Mouse (Mus musculus) heart, embryonic 15.5 days (tissue): ENCODE data around the gene Olfr701. TPM values are rescaled to one million over a fixed set of nuclear protein-coding genes. Genes with fewer than 3 reads are reported as not detected.

Source experiments
- ATAC-seq: fragments of 200-750 bp; cut with Nextera tagmentation; replicated peaks from 2 replicates; pipeline ENCODE4 v1.8.0; 2017; ENCODE audit warnings: low read depth, moderate TSS enrichment; ENCODE audit not compliant: insufficient number of reproducible peaks, insufficient read depth, low FRiP score
- H3K27ac ChIP-seq: fragments of 300-500 bp; sonication (generic); 2 replicates; pipeline ENCODE4 v1.5.1; 2015; ENCODE audit warnings: mild to moderate bottlenecking, inconsistent platforms
- H3K27me3 ChIP-seq: fragments of 300-500 bp; sonication (generic); 2 replicates; pipeline ENCODE4 v1.6.1; 2015; ENCODE audit warnings: inconsistent platforms
- H3K36me3 ChIP-seq: fragments of 300-500 bp; sonication (generic); 2 replicates; pipeline ENCODE4 v1.6.1; 2015; ENCODE audit warnings: mild to moderate bottlenecking, inconsistent platforms
- H3K4me1 ChIP-seq: fragments of 300-500 bp; sonication (generic); replicated peaks from 2 replicates; pipeline ENCODE4 v1.6.1; 2015; ENCODE audit warnings: inconsistent platforms
- H3K4me2 ChIP-seq: fragments of 300-500 bp; sonication (generic); 2 replicates; pipeline ENCODE4 v1.6.1; 2015; ENCODE audit warnings: inconsistent platforms, mild to moderate bottlenecking, moderate library complexity
- H3K4me3 ChIP-seq: fragments of 300-500 bp; sonication (generic); 2 replicates; pipeline ENCODE4 v1.5.1; 2015; ENCODE audit warnings: mild to moderate bottlenecking, inconsistent platforms
- H3K9ac ChIP-seq: fragments of 300-500 bp; sonication (generic); 2 replicates; pipeline ENCODE4 v1.6.1; 2015; ENCODE audit warnings: mild to moderate bottlenecking, inconsistent platforms
- H3K9me3 ChIP-seq: fragments of 300-500 bp; sonication (generic); replicated peaks from 2 replicates; pipeline ENCODE4 v1.6.1; 2016; ENCODE audit warnings: inconsistent platforms
- WGBS: fragments of 180-500 bp; shearing (Covaris S2); methylation state at CpG from one replicate; pipeline ENCODE4 v1.1.7; 2015; ENCODE audit warnings: mixed read lengths; 5-methylcytosine and 5-hydroxymethylcytosine counted together
- polyA plus RNA-seq: library from polyadenylated mRNA; unstranded; fragments of >200 nt; fragmentation: Nextera tagmentation; extraction: Ambion mirVana; gene quantifications from 2 replicates; pipeline ENCODE4 v1.2.1, GENCODE M21; 2015

Olfr701 gene
- polyA plus RNA-seq: not detected in 2 replicates

GRCm38 (mm10) chr7:106813829-106814228 lies at the start of gene Olfr701:
Gene Olfr701, plus strand, starts transcription at chr7:106814129.
- Histone ChIP-seq H3K9me3 (no peaks in the 10 kb centered on the region), H3K36me3 (no peaks in the 10 kb centered on the region), H3K4me3 (no peak within 1 kb of the TSS), H3K27me3 (no peaks in the 10 kb centered on the region), H3K4me1 (no peaks in the 10 kb centered on the region), H3K9ac (no peak within 1 kb of the TSS), H3K27ac (no peak within 1 kb of the TSS), H3K4me2 (no peak within 1 kb of the TSS)
- WGBS: 58% methylated on average over 2 of the region's 2 CpGs
- no peak for ATAC-seq

- ATAC-seq: no peak
- H3K4me1 ChIP-seq: no peaks in the 10 kb centered on the region
- H3K4me3 ChIP-seq: no peak overlapping the region
- H3K9ac ChIP-seq: no peak overlapping the region
- H3K9me3 ChIP-seq: no peaks in the 10 kb centered on the region
- no peaks in the 10 kb centered on the region for H3K36me3 ChIP-seq
- no peaks in the 10 kb centered on the region for H3K27me3 ChIP-seq
- no peak overlapping the region for H3K4me2 ChIP-seq
- no peak overlapping the region for H3K27ac ChIP-seq
Measured at GRCm38 (mm10) chr7:106788330-106788729, 25.6 kb upstream of the Olfr701 start.

GRCm38 (mm10) chr7:106793098-106793497 lies 20.8 kb upstream of the Olfr701 start, which contains the start of gene Olfr699:
Gene Olfr699, minus strand, starts transcription at chr7:106793198.
- no peaks in the 10 kb centered on the region for H3K9me3 ChIP-seq
- ATAC-seq: no peak
- no peak within 1 kb of the TSS for H3K9ac ChIP-seq
- WGBS: 52% methylated on average over 1 of the region's 1 CpGs
- no peak within 1 kb of the TSS for H3K4me2 ChIP-seq
- H3K27ac ChIP-seq: no peak within 1 kb of the TSS
- no peaks in the 10 kb centered on the region for H3K27me3 ChIP-seq
- H3K4me3 ChIP-seq: no peak within 1 kb of the TSS
- H3K4me1 ChIP-seq: no peaks in the 10 kb centered on the region
- H3K36me3 ChIP-seq: no peaks in the 10 kb centered on the region

- WGBS: 80% methylated on average over 1 of the region's 1 CpGs
- Histone ChIP-seq H3K9ac (no peak within 1 kb of the TSS), H3K4me1 (no peaks in the 10 kb centered on the region), H3K27me3 (no peaks in the 10 kb centered on the region), H3K4me3 (no peak within 1 kb of the TSS), H3K36me3 (no peaks in the 10 kb centered on the region), H3K4me2 (no peak within 1 kb of the TSS), H3K9me3 (no peaks in the 10 kb centered on the region), H3K27ac (no peak within 1 kb of the TSS)
- no peak for ATAC-seq
Measured at GRCm38 (mm10) chr7:106808734-106809133, 5.2 kb upstream of the Olfr701 start, which contains the start of gene Olfr700. Gene Olfr700, minus strand, starts transcription at chr7:106808834.

- Histone ChIP-seq H3K9ac (no peak overlapping the region), H3K27me3 (no peaks in the 10 kb centered on the region), H3K4me3 (no peak overlapping the region), H3K27ac (no peak overlapping the region), H3K4me1 (no peaks in the 10 kb centered on the region), H3K36me3 (no peaks in the 10 kb centered on the region), H3K9me3 (no peaks in the 10 kb centered on the region), H3K4me2 (no peak overlapping the region)
- WGBS: 26% methylated on average over 2 of the region's 2 CpGs
- ATAC-seq: no peak
Measured at GRCm38 (mm10) chr7:106815775-106816174, 1.8 kb downstream of the Olfr701 start.

GRCm38 (mm10) chr7:106818414-106818813 lies 4.5 kb downstream of the Olfr701 start:
- no peaks in the 10 kb centered on the region for H3K36me3 ChIP-seq
- H3K27me3 ChIP-seq: no peaks in the 10 kb centered on the region
- H3K4me1 ChIP-seq: no peaks in the 10 kb centered on the region
- H3K4me3 ChIP-seq: no peak overlapping the region
- H3K27ac ChIP-seq: no peak overlapping the region
- no peaks in the 10 kb centered on the region for H3K9me3 ChIP-seq
- H3K9ac ChIP-seq: no peak overlapping the region
- H3K4me2 ChIP-seq: no peak overlapping the region
- ATAC-seq: no peak

GRCm38 (mm10) chr7:106833793-106834192 lies 19.9 kb downstream of the Olfr701 start, which contains the start of gene Olfr702:
Gene Olfr702, minus strand, starts transcription at chr7:106833893.
- H3K27me3 ChIP-seq: no peaks in the 10 kb centered on the region
- no peak within 1 kb of the TSS for H3K4me2 ChIP-seq
- ATAC-seq: no peak
- no peaks in the 10 kb centered on the region for H3K36me3 ChIP-seq
- no peaks in the 10 kb centered on the region for H3K9me3 ChIP-seq
- H3K27ac ChIP-seq: no peak within 1 kb of the TSS
- no peak within 1 kb of the TSS for H3K4me3 ChIP-seq
- H3K9ac ChIP-seq: no peak within 1 kb of the TSS
- no peaks in the 10 kb centered on the region for H3K4me1 ChIP-seq

- Histone ChIP-seq H3K9me3 (0 out of 2 replicates have a peak, but pooled peaks cover 3% of the 10 kb centered on the region), H3K36me3 (no peaks in the 10 kb centered on the region), H3K27me3 (no peaks in the 10 kb centered on the region), H3K4me3 (no peak within 1 kb of the TSS), H3K4me1 (no peaks in the 10 kb centered on the region), H3K4me2 (no peak within 1 kb of the TSS), H3K9ac (no peak within 1 kb of the TSS), H3K27ac (no peak within 1 kb of the TSS)
- WGBS: 44% methylated on average over 2 of the region's 2 CpGs
- ATAC-seq: no peak
Measured at GRCm38 (mm10) chr7:106843060-106843459, 29.1 kb downstream of the Olfr701 start, which contains the start of gene Olfr703. Gene Olfr703, plus strand, starts transcription at chr7:106843360.

- Histone ChIP-seq H3K4me1 (no peaks in the 10 kb centered on the region), H3K27ac (no peak within 1 kb of the TSS), H3K4me2 (no peak within 1 kb of the TSS), H3K9ac (no peak within 1 kb of the TSS), H3K4me3 (no peak within 1 kb of the TSS), H3K9me3 (no peaks in the 10 kb centered on the region), H3K36me3 (no peaks in the 10 kb centered on the region), H3K27me3 (no peaks in the 10 kb centered on the region)
- ATAC-seq: no peak
Measured at GRCm38 (mm10) chr7:106862885-106863284, 49.0 kb downstream of the Olfr701 start, which contains the start of gene Olfr704. Gene Olfr704, plus strand, starts transcription at chr7:106863185.

Other genes with a start within 250 kb of the Olfr701 start
- not detected in 2 replicates for gene Olfr693, start 133.5 kb upstream of the Olfr701 start, polyA plus RNA-seq
- gene Olfr694, start 122.3 kb upstream of the Olfr701 start, polyA plus RNA-seq: not detected in 2 replicates
- not detected in 2 replicates for gene Olfr695, start 97.7 kb upstream of the Olfr701 start, polyA plus RNA-seq
- gene Olfr697, start 71.7 kb upstream of the Olfr701 start, polyA plus RNA-seq: not detected in 2 replicates
- not detected in 2 replicates for gene Olfr698, start 58.7 kb upstream of the Olfr701 start, polyA plus RNA-seq
- gene Olfr699, start 20.9 kb upstream of the Olfr701 start, polyA plus RNA-seq: not detected in 2 replicates
- gene Olfr700, start 5.3 kb upstream of the Olfr701 start, polyA plus RNA-seq: not detected in 2 replicates
- not detected in 2 replicates for gene Olfr702, start 19.8 kb downstream of the Olfr701 start, polyA plus RNA-seq
- not detected in 2 replicates for gene Olfr703, start 29.2 kb downstream of the Olfr701 start, polyA plus RNA-seq
- gene Olfr704, start 49.1 kb downstream of the Olfr701 start, polyA plus RNA-seq: not detected in 2 replicates
- not detected in 2 replicates for gene Olfr705, start 62.8 kb downstream of the Olfr701 start, polyA plus RNA-seq
- not detected in 2 replicates for gene Olfr706, start 74.0 kb downstream of the Olfr701 start, polyA plus RNA-seq
- gene Olfr707, start 87.1 kb downstream of the Olfr701 start, polyA plus RNA-seq: not detected in 2 replicates
- not detected in 2 replicates for gene Olfr1532-ps1, start 93.9 kb downstream of the Olfr701 start, polyA plus RNA-seq
- not detected in 2 replicates for gene Olfr709-ps1, start 118.1 kb downstream of the Olfr701 start, polyA plus RNA-seq
- gene Olfr710, start 134.2 kb downstream of the Olfr701 start, polyA plus RNA-seq: not detected in 2 replicates
- gene Olfr6, start 149.8 kb downstream of the Olfr701 start, polyA plus RNA-seq: not detected in 2 replicates
- gene Olfr711, start 161.3 kb downstream of the Olfr701 start, polyA plus RNA-seq: not detected in 2 replicates
- not detected in 2 replicates for gene Olfr2, start 191.9 kb downstream of the Olfr701 start, polyA plus RNA-seq
- not detected in 2 replicates for gene Olfr713, start 217.0 kb downstream of the Olfr701 start, polyA plus RNA-seq